27 mouse cellular contexts compared by ENCODE assay signal in genomic region chr6:145655678-145656077, GRCm38 (mm10). TPM values are rescaled to one million over a fixed set of nuclear protein-coding genes. Genes with fewer than 3 reads are reported as not detected.
DNase-seq lines count a peak whose midpoint lies in the region; TF ChIP-seq lines count a peak whose summit lies in the region.
"Had no signal": no experiment of that assay in that cellular context is flagged by ENCODE, and none has a peak within 500 bp of the region (broad histone marks: within the 10 kb centered on the region; RNA-seq: fewer than 3 reads in every experiment).

No protein-coding gene starts in this region.

- no peak overlapping the region for H3K27ac ChIP-seq in layer of hippocampus, adult 2 months
- no peak overlapping the region for H3K27ac ChIP-seq in embryonic fibroblast, embryonic 13.5 days (ENCODE audit: insufficient read depth, low read length)
- H3K27ac ChIP-seq: embryonic facial prominence, embryonic 10.5 days; left cerebral cortex, adult 2 months; liver, embryonic 15.5 days; macrophage; midbrain, embryonic 12.5 days; neural tube, embryonic 15.5 days had no signal

- intact Hi-C loops in heart, postnatal 36 days (cut with DNase I) = no loop called here

- H3K4me3 ChIP-seq in layer of hippocampus, adult 2 months = no peak overlapping the region
- H3K4me3 ChIP-seq in embryonic fibroblast, embryonic 13.5 days (ENCODE audit: insufficient read depth, low read length) = no peak overlapping the region
- H3K4me3 ChIP-seq: embryonic facial prominence, embryonic 10.5 days; erythroblast, embryonic 14.5 days; heart, embryonic 12.5 days; left cerebral cortex, adult 2 months; liver, embryonic 15.5 days; midbrain, embryonic 12.5 days; myocyte; neural tube, embryonic 15.5 days had no signal

- no peaks in the 10 kb centered on the region for H3K4me1 ChIP-seq in embryonic fibroblast, embryonic 13.5 days (ENCODE audit: control insufficient read depth, insufficient read depth, low read length)
- H3K4me1 ChIP-seq: embryonic facial prominence, embryonic 10.5 days; liver, embryonic 15.5 days; neural tube, embryonic 15.5 days had no signal

- peak; percentile 19 for DNase-seq in heart, adult 11 months
- no peak for DNase-seq in heart, postnatal 36 days
- DNase-seq in layer of hippocampus, adult 2 months (ENCODE audit: low spot score in 2 of 2) = no peak
- DNase-seq in layer of hippocampus, adult 9-10 months (ENCODE audit: low spot score) = no peak
- peak; percentile 22 for DNase-seq in ES-CJ7 (ENCODE audit: low read depth, low spot score)
- DNase-seq in right cerebral cortex, adult 2 months (ENCODE audit: low spot score in 2 of 2) = no peak
- DNase-seq in retina, postnatal 1 day = no peak
- DNase-seq: cerebellum, adult 18-20 months; cerebellum, postnatal 36 days; gastrocnemius, postnatal 10 days; thymus, postnatal 4 days had no signal

- TF ChIP-seq POLR2A in embryonic fibroblast, embryonic 13.5 days (IDR thresholded peaks at IDR 0.05; ENCODE audit: low read depth, low read length) = no peak

- TF ChIP-seq CTCF in layer of hippocampus, adult 2 months (conservative IDR thresholded peaks at IDR 0.05) = peak; percentile 43
- peak; percentile 20; the same call in 1 of the 2 replicates for TF ChIP-seq CTCF in embryonic fibroblast, embryonic 13.5 days (IDR thresholded peaks at IDR 0.05; ENCODE audit: borderline replicate concordance, insufficient read depth, low read length)

RNA-seq across cellular contexts. Expression of gene Tuba3b, which starts 40.1 kb away (rescaled TPM):
- total RNA-seq in heart, postnatal 36 days (2021) = under 1 TPM in 1 of 2 experiments, not detected in 1; 0.38 TPM
- total RNA-seq in layer of hippocampus, adult 2 months (2021) = not detected
- not detected in 2 replicates for polyA plus RNA-seq in embryonic fibroblast, embryonic 13.5 days (2011; ENCODE audit: insufficient read length, low read depth, missing spikeins)
- total RNA-seq: adrenal gland, adult 18-20 months; gastrocnemius, postnatal 10 days; hematopoietic stem cell, adult 5-6 weeks; layer of hippocampus, adult 8-10 months; left cerebral cortex, adult 2 months had no signal
- polyA plus RNA-seq: embryonic facial prominence, embryonic 10.5 days; erythroblast, embryonic 14.5 days; forebrain, embryonic 16.5 days; heart, embryonic 12.5 days; inflammation-experienced regulatory T-cells, adult 6 months; limb, embryonic 11.5 days; macrophage; midbrain, embryonic 12.5 days; myocyte; neural tube, embryonic 15.5 days had no signal

RNA-seq across cellular contexts. Expression of gene Lmntd1, which starts 41.6 kb away (rescaled TPM):
- 1 to 10 TPM; 1.2 to 2.5 TPM for total RNA-seq in heart, postnatal 36 days (2021)
- total RNA-seq in layer of hippocampus, adult 2 months (2021) = 1 to 10 TPM; 2.0 to 2.3 TPM
- 1.2 TPM in 1 of 2 replicates, not detected in the other for polyA plus RNA-seq in embryonic fibroblast, embryonic 13.5 days (2011; ENCODE audit: insufficient read length, low read depth, missing spikeins)
- total RNA-seq: hematopoietic stem cell, adult 5-6 weeks had no signal
- polyA plus RNA-seq: erythroblast, embryonic 14.5 days; inflammation-experienced regulatory T-cells, adult 6 months; liver, embryonic 15.5 days; macrophage; myocyte had no signal

Comparison
In these comparisons a context has a peak if more than half of its experiments do, and no peak if none do; other contexts are left out.
1. DNase-seq: peak in heart, adult 11 months (single experiment) and ES-CJ7 (single experiment); none in heart, postnatal 36 days (0 of 2), layer of hippocampus, adult 2 months (0 of 2), layer of hippocampus, adult 9-10 months (single experiment), right cerebral cortex, adult 2 months (0 of 2) and retina, postnatal 1 day (single experiment).